Mouse (Mus musculus) heart, embryonic 16.5 days (tissue): ENCODE results near the gene C87436. TPM values are rescaled to one million over a fixed set of nuclear protein-coding genes. Genes with fewer than 3 reads are reported as not detected.

ENCODE experiments used
- polyA plus RNA-seq: library from polyadenylated mRNA; unstranded; fragments of >200 nt; fragmentation: Nextera tagmentation; extraction: Ambion mirVana; gene quantifications from 2 replicates; pipeline ENCODE4 v1.2.1, GENCODE M21; 2015

C87436 gene
- polyA plus RNA-seq, 1 experiment from 2014 or later = 20.1 TPM

Other genes starting within 250 kb of the C87436 start
- 2.5 and 2.7 TPM in 2 replicates for gene Tgfa, start 243.2 kb upstream of the C87436 start, polyA plus RNA-seq
- gene Fam136a, start 72.7 kb upstream of the C87436 start, polyA plus RNA-seq = 92.4 and 99.4 TPM in 2 replicates
- 246 and 255 TPM in 2 replicates for gene Snrpg, start 67.1 kb upstream of the C87436 start, polyA plus RNA-seq
- gene Pcyox1, start 41.2 kb upstream of the C87436 start, polyA plus RNA-seq = 55.5 and 56.6 TPM in 2 replicates
- gene Tia1, start 34.2 kb upstream of the C87436 start, polyA plus RNA-seq = 118 and 120 TPM in 2 replicates
- gene Gm44790, start 11.7 kb upstream of the C87436 start, polyA plus RNA-seq = 0.46 and 0.47 TPM in 2 replicates
- gene Pcbp1, start 87.9 kb downstream of the C87436 start, polyA plus RNA-seq = 149 and 264 TPM in 2 replicates
- gene Asprv1, start 189.8 kb downstream of the C87436 start, polyA plus RNA-seq = 0.64 and 0.86 TPM in 2 replicates
- 8.8 and 9.4 TPM in 2 replicates for gene Mxd1, start 230.8 kb downstream of the C87436 start, polyA plus RNA-seq
- 61.1 and 81.8 TPM in 2 replicates for gene Snrnp27, start 246.1 kb downstream of the C87436 start, polyA plus RNA-seq